Mouse (Mus musculus) hindbrain, postnatal 0 days (tissue): ENCODE results near the gene Meis3. TPM values are rescaled to one million over a fixed set of nuclear protein-coding genes. Genes with fewer than 3 reads are reported as not detected.

Experiments used
- ATAC-seq: fragments of 200-750 bp; cut with Nextera tagmentation; 2 replicates; pipeline ENCODE4 v1.8.0; 2017; ENCODE audit warnings: mild to moderate bottlenecking, moderate TSS enrichment, moderate library complexity
- DNase-seq: peaks from one replicate; pipeline ENCODE4 v3.0.0-alpha.2; 2015; ENCODE audit warnings: low spot score
- H3K27ac ChIP-seq: fragments of 300-500 bp; sonication (generic); 2 replicates; pipeline ENCODE4 v1.5.1; 2014; ENCODE audit warnings: mild to moderate bottlenecking
- H3K27me3 ChIP-seq: fragments of 300-500 bp; sonication (generic); 2 replicates; pipeline ENCODE4 v1.6.1; 2014; ENCODE audit warnings: low read length, mixed read lengths; ENCODE audit not compliant: insufficient read depth
- H3K36me3 ChIP-seq: fragments of 300-500 bp; sonication (generic); 2 replicates; pipeline ENCODE4 v1.6.1; 2014; ENCODE audit warnings: low read length, mixed read lengths; ENCODE audit not compliant: insufficient read depth
- H3K4me1 ChIP-seq: fragments of 300-500 bp; sonication (generic); 2 replicates; pipeline ENCODE4 v1.6.1; 2014; ENCODE audit warnings: antibody characterized with exemption, low read length, mixed read lengths; ENCODE audit not compliant: insufficient read depth
- H3K4me2 ChIP-seq: fragments of 300-500 bp; sonication (generic); 2 replicates; pipeline ENCODE4 v1.6.1; 2014; ENCODE audit warnings: low read depth, mild to moderate bottlenecking, low read length, moderate library complexity, mixed read lengths
- H3K4me3 ChIP-seq: fragments of 300-500 bp; sonication (generic); 2 replicates; pipeline ENCODE4 v1.5.1; 2014; ENCODE audit warnings: low read length
- H3K9ac ChIP-seq: fragments of 300-500 bp; sonication (generic); replicated peaks from 2 replicates; pipeline ENCODE4 v1.6.1; 2014; ENCODE audit warnings: mild to moderate bottlenecking, low read length, moderate library complexity, mixed read lengths
- H3K9me3 ChIP-seq: fragments of 300-500 bp; sonication (generic); 2 replicates; pipeline ENCODE4 v1.6.1; 2016; ENCODE audit warnings: low read length, mixed read lengths
- CTCF ChIP-seq: IDR thresholded peaks from 2 replicates; pipeline ENCODE4 v1.5.1; 2016; ENCODE audit warnings: antibody characterized with exemption, control low read depth, low read depth
- WGBS: fragments of 180-500 bp; shearing (Covaris S2); extraction: QIAGEN DNeasy Blood & Tissue Kit; methylation state at CpG from one replicate; pipeline ENCODE4 v1.1.7; 2014; 5-methylcytosine and 5-hydroxymethylcytosine counted together
- polyA plus RNA-seq: library from polyadenylated mRNA; unstranded; fragments of >200 nt; fragmentation: Nextera tagmentation; extraction: Ambion mirVana; gene quantifications from 2 replicates; pipeline ENCODE4 v1.2.1, GENCODE M21; 2015
- total RNA-seq: library from RNA; depleted of rRNA; stranded (reverse); fragments of >200 nt; gene quantifications from 2 replicates; pipeline ENCODE4 v1.2.3, GENCODE M21; 2014; rRNA removed

The Meis3 gene
- total and polyA plus RNA-seq, 2 experiments from 2014 or later: 81.3 to 84.6 TPM

DNA sequence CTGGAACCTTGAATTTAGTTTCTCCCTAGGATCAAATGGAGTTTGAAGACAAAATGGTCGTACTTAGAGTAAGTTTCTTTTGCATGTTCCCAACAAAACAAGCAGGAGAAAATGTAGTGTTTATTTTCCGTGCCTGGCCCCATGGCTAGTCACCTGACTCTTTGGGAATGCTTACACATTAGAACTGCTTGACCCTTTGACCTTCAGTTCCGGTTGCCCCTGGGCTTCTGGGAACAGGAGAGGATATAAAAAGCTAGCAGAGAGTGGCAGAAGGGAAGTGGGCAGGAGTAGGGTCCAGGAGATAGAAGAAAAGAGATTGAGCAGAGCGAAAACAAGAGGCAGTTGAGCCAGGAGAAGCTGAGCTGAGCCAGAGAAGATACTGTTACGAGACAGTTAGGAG, 55.0 kb downstream of the Meis3 start:
- no peaks in the 10 kb centered on the region for H3K4me1 ChIP-seq
- ATAC-seq: no peak
- 62% methylated on average over 5 of the region's 5 CpGs for WGBS

More for the DNA sequence above, 55.0 kb downstream of the Meis3 start:
- Histone ChIP-seq H3K36me3 (no peaks in the 10 kb centered on the region), H3K27ac (no peak overlapping the region), H3K4me2 (no peak overlapping the region), H3K9me3 (no peaks in the 10 kb centered on the region), H3K4me3 (no peak overlapping the region), H3K9ac (no peak overlapping the region), H3K27me3 (no peaks in the 10 kb centered on the region)
- no peak for TF ChIP-seq CTCF
- no peak for DNase-seq

Other genes with a start within 250 kb of the Meis3 start
- 76.5 and 82.1 TPM in 2 replicates for gene Nop53, start 229.0 kb upstream of the Meis3 start, total RNA-seq
- gene Nop53, start 229.0 kb upstream of the Meis3 start, polyA plus RNA-seq: 124 and 127 TPM in 2 replicates
- gene Ehd2, start 207.5 kb upstream of the Meis3 start, total RNA-seq: 5.0 and 9.5 TPM in 2 replicates
- 4.4 and 5.3 TPM in 2 replicates for gene Ehd2, start 207.5 kb upstream of the Meis3 start, polyA plus RNA-seq
- 6.2 and 8.5 TPM in 2 replicates for gene Bicra, start 127.2 kb upstream of the Meis3 start, total RNA-seq
- gene Bicra, start 127.2 kb upstream of the Meis3 start, polyA plus RNA-seq: 3.4 and 3.8 TPM in 2 replicates
- gene Zfp541, start 113.3 kb upstream of the Meis3 start, total RNA-seq: 0.31 and 0.72 TPM in 2 replicates
- gene Zfp541, start 113.3 kb upstream of the Meis3 start, polyA plus RNA-seq: 0.15 and 0.24 TPM in 2 replicates
- gene Napa, start 76.6 kb upstream of the Meis3 start, total RNA-seq: 413 and 441 TPM in 2 replicates
- gene Napa, start 76.6 kb upstream of the Meis3 start, polyA plus RNA-seq: 253 and 256 TPM in 2 replicates
- gene Kptn, start 55.2 kb upstream of the Meis3 start, total RNA-seq: 33.3 and 41.7 TPM in 2 replicates
- 33.2 and 35.8 TPM in 2 replicates for gene Kptn, start 55.2 kb upstream of the Meis3 start, polyA plus RNA-seq
- 78.6 and 79.4 TPM in 2 replicates for gene Slc8a2, start 45.3 kb upstream of the Meis3 start, total RNA-seq
- 1.2 TPM in 2 replicates for gene Slc8a2, start 45.3 kb upstream of the Meis3 start, polyA plus RNA-seq
- gene Dhx34, start 46.9 kb downstream of the Meis3 start, total RNA-seq: 21.1 and 25.0 TPM in 2 replicates
- 9.1 and 9.4 TPM in 2 replicates for gene Dhx34, start 46.9 kb downstream of the Meis3 start, polyA plus RNA-seq
- gene C5ar2, start 69.1 kb downstream of the Meis3 start, total RNA-seq: 0.47 TPM in 1 of 2 replicates, not detected in the other
- gene C5ar2, start 69.1 kb downstream of the Meis3 start, polyA plus RNA-seq: 0.11 and 0.18 TPM in 2 replicates
- 1.4 and 1.9 TPM in 2 replicates for gene C5ar1, start 84.5 kb downstream of the Meis3 start, total RNA-seq
- 0.93 and 1.5 TPM in 2 replicates for gene C5ar1, start 84.5 kb downstream of the Meis3 start, polyA plus RNA-seq
- 56.0 and 71.3 TPM in 2 replicates for gene Inafm1, start 98.5 kb downstream of the Meis3 start, total RNA-seq
- 74.1 and 78.4 TPM in 2 replicates for gene Inafm1, start 98.5 kb downstream of the Meis3 start, polyA plus RNA-seq
- gene Ccdc9, start 111.7 kb downstream of the Meis3 start, total RNA-seq: 11.8 and 27.9 TPM in 2 replicates
- 13.4 and 14.8 TPM in 2 replicates for gene Ccdc9, start 111.7 kb downstream of the Meis3 start, polyA plus RNA-seq
- 51.0 and 55.8 TPM in 2 replicates for gene Bbc3, start 133.3 kb downstream of the Meis3 start, total RNA-seq
- 32.2 and 33.3 TPM in 2 replicates for gene Bbc3, start 133.3 kb downstream of the Meis3 start, polyA plus RNA-seq
- gene Sae1, start 212.7 kb downstream of the Meis3 start, total RNA-seq: 88.6 and 89.4 TPM in 2 replicates
- gene Sae1, start 212.7 kb downstream of the Meis3 start, polyA plus RNA-seq: 215 and 216 TPM in 2 replicates
- 36.8 and 38.2 TPM in 2 replicates for gene Zc3h4, start 225.8 kb downstream of the Meis3 start, total RNA-seq
- 8.3 and 9.1 TPM in 2 replicates for gene Zc3h4, start 225.8 kb downstream of the Meis3 start, polyA plus RNA-seq